Mouse (Mus musculus) cortical plate, adult 2 months (tissue): Measurements from ENCODE around the gene Txnrd1.

Source experiments
- CTCF ChIP-seq: fragments of 200-500 bp; IDR thresholded peaks from 2 replicates; pipeline ENCODE4 v1.5.1; 2011; ENCODE audit warnings: mild to moderate bottlenecking, control low read depth, low read length; ENCODE audit not compliant: insufficient read depth; ENCODE audit errors: extremely low read depth
- POLR2A ChIP-seq: fragments of 200-500 bp; IDR thresholded peaks from 2 replicates; pipeline ENCODE4 v1.6.1; 2011; ENCODE audit warnings: mild to moderate bottlenecking, low read length, control low read depth; ENCODE audit not compliant: insufficient read depth; ENCODE audit errors: extremely low read depth

GRCm38 (mm10) chr10:82808891-82809290 is 24.9 kb upstream of the Txnrd1 start:
- TF ChIP-seq CTCF = no peak
- no peak for TF ChIP-seq POLR2A
